Mouse (Mus musculus) erythroid progenitor cell, adult 5-6 weeks (primary cell): ENCODE results near the gene Ipmk. TPM values are rescaled to one million over a fixed set of nuclear protein-coding genes. Genes with fewer than 3 reads are reported as not detected.
"Not testable (repeated sequence)": the region's sequence is repeated elsewhere in the genome, so short reads cannot be mapped to it uniquely, and the experiment has no call there.

Experiments
- ATAC-seq: replicated peaks from 2 replicates; pipeline ENCODE4 v1.8.0; 2016; ENCODE audit warnings: moderate number of reproducible peaks, mild to moderate bottlenecking, moderate TSS enrichment, inconsistent platforms; ENCODE audit not compliant: poor library complexity, low FRiP score, severe bottlenecking
- total RNA-seq, 2 experiments: library from RNA; stranded (forward) in 1 of 2; stranded (reverse) in 1 of 2; fragments of 150-400 nt in 1 of 2; fragments of 186-747, 209-891 nt in 1 of 2; gene quantifications; 2 replicates each; pipeline versions ENCODE4 v1.2.3 to v1.2.4; 2015 to 2017; ENCODE audit warnings: low replicate concordance in 2 of 2

Gene Ipmk
- total RNA-seq, 2 experiments from 2014 or later, result 16.9 to 23.5 TPM

GRCm38 (mm10) chr10:71403638-71404037 lies 56.1 kb downstream of the Ipmk start:
- no peak for ATAC-seq

GRCm38 (mm10) chr10:71405523-71406217 lies 58.1 kb downstream of the Ipmk start:
- no peak for ATAC-seq

GRCm38 (mm10) chr10:71409948-71410347 lies 62.4 kb downstream of the Ipmk start:
- ATAC-seq, result no peak

GRCm38 (mm10) chr10:71413401-71413800 lies 65.8 kb downstream of the Ipmk start:
- ATAC-seq, result no peak

- no peak for ATAC-seq
Observed at GRCm38 (mm10) chr10:71421531-71421930, 74.0 kb downstream of the Ipmk start.

GRCm38 (mm10) chr10:71422047-71423037 lies 74.8 kb downstream of the Ipmk start:
- ATAC-seq, result no peak

GRCm38 (mm10) chr10:71426740-71427139 lies 79.2 kb downstream of the Ipmk start:
- ATAC-seq, result no peak

- ATAC-seq, result no peak
Observed at GRCm38 (mm10) chr10:71427381-71427780, 79.8 kb downstream of the Ipmk start.

GRCm38 (mm10) chr10:71428246-71428864 lies 80.8 kb downstream of the Ipmk start:
- no peak for ATAC-seq

GRCm38 (mm10) chr10:71430661-71431060 lies 83.1 kb downstream of the Ipmk start:
- no peak for ATAC-seq

- ATAC-seq, result no peak
Observed at GRCm38 (mm10) chr10:71443086-71443485, 95.5 kb downstream of the Ipmk start.

- ATAC-seq, result no peak
Observed at GRCm38 (mm10) chr10:71447661-71448060, 100.1 kb downstream of the Ipmk start.

- ATAC-seq, result no peak
Observed at GRCm38 (mm10) chr10:71448284-71448683, 100.7 kb downstream of the Ipmk start.

- no peak for ATAC-seq
Observed at GRCm38 (mm10) chr10:71455355-71455754, 107.8 kb downstream of the Ipmk start.

GRCm38 (mm10) chr10:71462371-71462770 lies 114.8 kb downstream of the Ipmk start:
- ATAC-seq, result not testable (repeated sequence)

- ATAC-seq, result no peak
Observed at GRCm38 (mm10) chr10:71464417-71464816, 116.9 kb downstream of the Ipmk start.

- ATAC-seq, result no peak
Observed at GRCm38 (mm10) chr10:71468315-71468714, 120.8 kb downstream of the Ipmk start.

- ATAC-seq, result no peak
Observed at GRCm38 (mm10) chr10:71469751-71470150, 122.2 kb downstream of the Ipmk start.

- ATAC-seq, result no peak
Observed at GRCm38 (mm10) chr10:71472033-71472432, 124.5 kb downstream of the Ipmk start.

GRCm38 (mm10) chr10:71473590-71473989 lies 126.0 kb downstream of the Ipmk start:
- ATAC-seq, result no peak
